Mouse (Mus musculus) subcutaneous adipose tissue, adult 2 months (tissue): ENCODE results near the gene Fgf5. TPM values are rescaled to one million over a fixed set of nuclear protein-coding genes. Genes with fewer than 3 reads are reported as not detected.

ENCODE experiments used
- polyA plus RNA-seq: library from polyadenylated mRNA; depleted of rRNA; stranded (reverse); fragments of >200 nt; gene quantifications from 2 replicates; pipeline ENCODE4 v1.2.3, GENCODE M21; 2012; ENCODE audit warnings: low replicate concordance; rRNA removed

Gene Fgf5
- polyA plus RNA-seq, result 0.08 TPM in 1 of 2 replicates, not detected in the other

DNA sequence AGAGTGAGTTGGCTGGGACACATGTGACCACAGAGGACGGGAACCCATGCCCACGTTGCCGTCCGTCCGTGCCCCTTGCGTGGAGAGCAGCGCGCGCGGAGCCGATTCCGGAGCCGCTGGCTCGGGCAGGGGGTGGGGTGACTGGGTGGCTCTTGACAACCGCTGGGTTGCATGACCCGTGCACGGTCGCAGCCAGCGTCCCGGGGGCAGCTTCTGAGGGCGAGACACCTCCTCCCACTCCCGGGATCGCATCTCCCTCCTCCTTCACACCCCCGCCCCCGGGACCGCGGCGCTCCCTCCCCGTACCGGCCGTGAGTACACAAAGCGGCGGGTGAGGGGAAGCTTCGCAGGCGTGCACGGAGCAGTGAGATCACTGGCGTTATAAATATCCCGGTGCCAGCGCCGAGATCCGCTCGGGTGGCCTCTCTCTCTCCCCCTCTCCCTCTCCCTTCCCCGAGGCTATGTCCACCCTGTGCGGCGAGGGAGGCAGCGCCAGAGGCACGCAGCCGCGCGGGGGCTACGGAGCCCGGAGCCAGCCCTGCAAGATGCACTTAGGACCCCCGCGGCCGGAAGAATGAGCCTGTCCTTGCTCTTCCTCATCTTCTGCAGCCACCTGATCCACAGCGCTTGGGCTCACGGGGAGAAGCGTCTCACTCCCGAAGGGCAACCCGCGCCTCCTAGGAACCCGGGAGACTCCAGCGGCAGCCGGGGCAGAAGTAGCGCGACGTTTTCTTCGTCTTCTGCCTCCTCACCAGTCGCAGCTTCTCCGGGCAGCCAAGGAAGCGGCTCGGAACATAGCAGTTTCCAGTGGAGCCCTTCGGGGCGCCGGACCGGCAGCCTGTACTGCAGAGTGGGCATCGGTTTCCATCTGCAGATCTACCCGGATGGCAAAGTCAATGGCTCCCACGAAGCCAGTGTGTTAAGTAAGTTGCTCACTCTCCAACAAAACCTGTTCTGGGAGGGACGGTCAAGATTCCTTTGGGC is at the start of gene Fgf5:
Gene Fgf5 (plus strand): TSS at position 347 of the 984 bp plus-strand sequence.

Other genes starting within 250 kb of the Fgf5 start
- 16.2 and 28.7 TPM in 2 replicates for gene Antxr2, start 223.1 kb upstream of the Fgf5 start, polyA plus RNA-seq
- 0.37 and 0.45 TPM in 2 replicates for gene Prdm8, start 87.0 kb upstream of the Fgf5 start, polyA plus RNA-seq
- gene Cfap299, start 75.1 kb downstream of the Fgf5 start, polyA plus RNA-seq, result not detected in 2 replicates